Mouse (Mus musculus) kidney, postnatal 4 days (tissue): ENCODE data around the gene Atp6v1g2.
"Not testable (repeated sequence)": the region's sequence is repeated elsewhere in the genome, so short reads cannot be mapped to it uniquely, and the experiment has no call there.

ENCODE experiments used
- DNase-seq, 2 experiments: peaks; one replicate each; pipeline ENCODE4 v3.0.0; 2021; ENCODE audit warnings: mixed read lengths in 2 of 2

The Atp6v1g2 gene

DNA sequence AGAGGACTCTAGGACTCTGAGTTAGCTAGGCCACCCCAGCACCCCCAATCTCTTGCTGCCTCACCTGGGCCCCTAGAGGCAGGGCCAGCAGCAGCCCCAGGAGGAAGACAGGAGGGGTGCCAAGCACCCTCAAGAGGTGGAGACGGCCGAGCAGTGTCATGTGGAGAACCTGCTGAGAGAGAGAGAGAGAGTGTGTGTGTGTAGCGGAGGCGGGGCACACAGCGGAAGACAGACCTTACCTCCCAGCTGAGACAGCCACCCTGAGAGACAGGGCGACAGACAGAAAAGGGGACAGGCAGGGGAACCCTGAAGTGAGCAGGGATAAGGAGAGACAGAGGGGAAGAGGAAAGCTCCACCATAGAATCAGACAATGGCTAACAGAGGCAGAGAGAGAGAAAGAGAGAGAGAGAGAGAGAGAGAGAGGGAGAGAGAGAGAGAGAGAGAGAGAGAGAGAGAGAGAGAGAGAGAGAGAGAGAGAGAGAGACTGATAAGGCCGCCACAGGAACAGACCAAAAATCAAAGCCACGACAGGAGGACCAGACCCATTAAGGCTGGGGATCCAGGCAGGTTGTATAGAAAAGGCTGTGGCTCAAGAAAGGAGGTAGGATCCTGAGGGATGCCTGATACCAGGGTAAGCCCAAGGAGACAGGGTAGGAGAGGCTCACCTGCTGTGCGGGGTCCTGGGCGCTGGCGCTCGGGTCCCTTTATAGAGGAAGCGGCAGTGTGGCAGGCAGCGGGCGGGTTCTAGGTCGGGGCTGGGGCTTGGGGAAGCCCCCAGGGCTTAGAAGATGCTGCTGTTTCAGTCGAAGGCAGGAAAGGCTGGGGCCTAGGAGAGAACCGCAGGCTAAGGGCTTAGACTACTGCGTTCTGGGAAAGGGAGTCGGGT, 28.7 kb upstream of the Atp6v1g2 start, which contains the start of gene Lta:
Lta (minus strand) TSS at position 858 of the 886 bp plus-strand sequence.
- DNase-seq, result no peak

DNA sequence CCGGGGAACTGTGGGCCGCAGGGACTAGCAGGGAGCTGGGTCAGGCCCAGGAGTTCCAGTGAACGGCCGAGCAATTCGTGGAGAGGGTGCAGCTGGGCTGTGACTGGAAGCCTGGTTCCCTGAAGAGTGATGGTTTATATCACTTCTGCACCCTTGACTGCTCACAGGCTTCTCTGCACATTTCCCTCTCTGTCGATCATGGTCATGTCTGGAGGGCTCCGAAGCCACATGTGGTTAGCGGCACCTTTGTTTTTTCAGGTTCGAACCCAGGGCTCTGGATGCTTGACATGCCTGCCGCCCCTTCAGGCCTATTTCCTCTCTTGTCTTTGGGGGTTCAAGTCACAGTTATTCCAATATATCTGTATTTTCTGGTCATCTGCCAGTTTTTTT, 28.1 kb upstream of the Atp6v1g2 start:
- no peak for DNase-seq

- DNase-seq, result no peak
These were observed 23.5 kb upstream of the Atp6v1g2 start for GRCm38 (mm10) chr17:35209785-35210535.

DNA sequence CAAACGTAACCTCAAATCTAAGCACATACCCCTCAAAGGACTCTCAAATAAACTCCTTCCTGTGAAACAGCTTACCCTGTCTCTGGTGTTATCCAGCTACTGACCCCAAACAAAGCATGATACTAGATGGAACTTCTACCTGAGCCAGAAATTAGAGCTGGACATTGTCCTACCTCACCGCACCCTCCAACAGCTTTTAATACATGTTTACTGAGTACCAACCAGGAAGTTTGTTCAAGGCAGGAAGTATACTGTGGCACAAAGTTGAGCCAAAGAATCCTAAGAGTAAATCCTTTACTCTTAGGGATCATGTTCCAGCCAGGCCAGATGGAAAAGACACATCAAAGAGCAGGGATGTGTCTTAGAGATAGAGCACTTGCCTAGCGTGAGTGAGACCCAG, 22.9 kb upstream of the Atp6v1g2 start:
- no peak for DNase-seq

GRCm38 (mm10) chr17:35213071-35213470, 20.4 kb upstream of the Atp6v1g2 start:
- no peak for DNase-seq

DNA sequence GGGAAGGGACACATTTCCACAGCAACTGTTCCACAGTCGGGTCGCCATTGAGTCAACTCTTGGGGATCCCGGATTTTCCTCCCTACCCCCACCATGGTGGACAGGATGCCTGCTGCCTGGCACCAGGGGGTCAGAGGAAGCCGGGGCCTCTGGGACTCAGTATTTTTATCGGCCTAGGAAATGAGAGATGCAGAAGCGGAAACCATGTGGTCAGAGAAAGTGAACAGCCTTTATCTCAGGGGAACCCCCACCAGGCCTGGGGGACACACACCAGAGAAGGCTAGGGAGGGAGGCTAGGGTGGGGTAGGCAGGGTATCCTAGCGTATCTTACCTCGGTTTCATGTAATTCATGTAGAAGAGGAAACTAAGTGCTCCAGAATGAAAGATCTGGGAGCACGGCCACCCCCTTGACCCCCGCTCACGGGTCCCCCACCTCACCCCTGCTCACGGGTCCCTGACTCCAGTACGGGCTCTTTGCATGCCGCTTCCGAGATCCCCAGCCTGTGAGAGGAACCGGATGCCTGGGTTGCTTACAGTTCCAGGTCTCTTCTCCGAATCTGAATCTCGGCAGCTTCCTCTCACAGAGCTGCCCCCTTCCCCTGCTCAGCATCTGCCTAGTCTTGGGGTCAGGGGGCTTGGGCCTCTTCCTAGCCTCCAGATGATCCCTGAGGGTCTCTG, 14.8 kb upstream of the Atp6v1g2 start:
- DNase-seq, result peak; percentile 45 to 64

GRCm38 (mm10) chr17:35219601-35220041, 13.8 kb upstream of the Atp6v1g2 start:
- no peak for DNase-seq

- peak; percentile 64 to 73 for DNase-seq
These were observed 13.1 kb upstream of the Atp6v1g2 start, which contains the start of gene Gm16181 for GRCm38 (mm10) chr17:35220156-35220952. Gm16181 (plus strand) TSS chr17:35220834.

DNA sequence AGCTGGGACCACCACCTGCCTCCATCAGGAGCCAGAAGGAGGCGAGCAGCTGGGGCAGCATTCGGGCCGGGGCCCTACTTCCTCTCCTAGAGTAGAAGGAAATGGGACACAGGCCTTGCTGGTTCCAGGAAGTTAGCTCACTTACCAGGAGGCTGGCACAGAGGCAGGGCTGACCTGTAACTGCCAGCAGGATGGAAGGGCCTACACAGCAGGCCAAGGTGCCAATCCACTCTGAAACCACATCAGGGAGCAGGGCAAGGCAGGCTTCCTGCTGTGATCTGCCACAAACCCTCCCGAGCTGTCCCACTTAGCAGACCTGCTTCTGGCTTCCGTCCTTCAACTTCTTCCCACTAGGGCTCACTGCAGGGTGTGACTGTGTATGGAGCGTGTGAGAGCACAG, 11.2 kb upstream of the Atp6v1g2 start:
- peak in 1 of 2 experiments; percentile 54 for DNase-seq

DNA sequence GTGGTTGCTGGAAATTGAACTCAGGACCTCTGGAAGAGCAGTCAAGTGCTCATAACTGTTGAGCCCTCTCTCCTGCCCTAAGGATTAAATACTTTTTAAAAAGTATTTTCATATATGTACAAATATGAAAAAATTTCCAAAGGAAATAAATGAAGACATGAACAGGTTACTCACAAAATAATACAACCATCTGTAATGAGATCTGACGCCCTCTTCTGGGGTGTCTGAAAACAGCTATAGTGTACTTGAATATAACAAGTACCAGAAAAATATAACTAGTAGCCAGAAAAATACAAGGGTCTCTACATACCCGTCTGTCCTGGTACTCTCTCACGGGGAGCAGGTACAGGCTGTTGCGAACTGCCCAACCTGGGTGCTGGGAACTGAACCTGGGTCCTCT, 8.8 kb upstream of the Atp6v1g2 start:
- DNase-seq, result no peak

DNA sequence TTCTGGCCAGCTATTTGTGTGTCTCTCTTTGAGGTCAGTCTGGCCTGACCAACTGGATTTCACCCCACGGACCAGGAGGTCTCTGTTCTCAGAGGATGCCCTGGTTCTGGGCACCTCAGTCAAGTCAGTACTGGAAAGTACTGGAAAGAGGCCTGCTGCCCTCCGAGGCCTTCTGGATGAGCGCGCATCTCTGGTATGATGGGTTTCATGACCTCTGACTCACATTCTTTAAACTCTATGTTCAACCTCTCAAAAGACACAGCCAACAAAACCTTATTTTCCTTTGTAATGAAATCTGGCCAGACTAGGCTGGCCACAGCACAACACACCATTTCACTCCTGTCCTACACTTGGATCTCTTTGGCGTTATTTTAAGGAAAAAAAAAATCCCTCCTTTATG, 8.0 kb upstream of the Atp6v1g2 start:
- no peak for DNase-seq

DNA sequence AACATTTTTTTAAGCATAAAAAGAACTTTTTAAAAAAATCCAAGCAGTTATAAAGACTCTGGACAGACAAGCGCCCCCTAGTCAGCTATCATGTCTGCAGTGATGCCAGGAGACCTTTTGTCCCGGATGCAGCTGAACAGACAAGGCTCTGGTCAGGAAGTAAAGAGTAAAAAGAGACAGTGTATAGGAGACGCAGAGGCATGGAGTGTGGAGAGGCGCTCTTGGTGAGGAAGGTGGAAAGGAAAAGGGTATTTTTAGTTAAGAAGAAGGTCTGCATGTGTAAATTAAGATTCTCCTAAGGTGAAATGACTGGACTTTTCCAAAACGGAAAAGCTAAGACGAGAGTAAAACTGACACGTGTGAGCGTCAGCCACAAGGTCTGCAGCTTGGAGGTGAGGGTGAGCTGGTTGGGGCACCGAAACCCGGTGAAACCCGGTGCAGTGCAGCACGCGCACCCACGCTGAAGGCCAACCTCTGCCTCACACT, 6.9 kb upstream of the Atp6v1g2 start:
- peak in 1 of 2 experiments; percentile 52 for DNase-seq

GRCm38 (mm10) chr17:35231022-35231421, 2.4 kb upstream of the Atp6v1g2 start:
- no peak for DNase-seq

- peak; percentile 93 to 95 for DNase-seq
These were observed 1.4 kb upstream of the Atp6v1g2 start for GRCm38 (mm10) chr17:35232043-35232442.

GRCm38 (mm10) chr17:35232659-35233058, 801 bp upstream of the Atp6v1g2 start:
- DNase-seq, result peak; percentile 5 to 19

DNA sequence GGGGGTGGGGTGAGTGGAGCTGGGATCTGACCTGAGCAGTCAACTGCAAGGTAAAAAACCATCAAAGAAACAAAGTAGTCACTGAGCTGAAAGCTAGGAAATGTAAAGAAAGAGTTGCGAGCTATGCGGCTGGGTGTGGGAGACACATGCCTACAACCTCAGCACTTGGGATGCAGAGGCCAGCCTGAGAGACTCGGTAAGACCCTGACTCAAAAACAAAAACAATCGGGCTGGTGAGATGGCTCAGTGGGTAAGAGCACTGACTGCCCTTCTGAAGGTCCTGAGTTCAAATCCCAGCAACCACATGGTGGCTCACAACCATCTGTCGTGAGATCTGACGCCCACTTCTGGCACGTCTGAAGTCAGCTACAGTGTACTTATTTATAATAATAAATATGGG, 630 bp downstream of the Atp6v1g2 start:
- DNase-seq, result not testable (repeated sequence)

- DNase-seq, result peak; percentile 67 to 78
These were observed 1.4 kb downstream of the Atp6v1g2 start for GRCm38 (mm10) chr17:35234903-35235302.

- DNase-seq, result peak; percentile 90 to 95
These were observed 2.3 kb downstream of the Atp6v1g2 start, which contains the start of gene Nfkbil1 for GRCm38 (mm10) chr17:35235614-35236389. Nfkbil1 (minus strand) TSS chr17:35235792.

GRCm38 (mm10) chr17:35236390-35236746, 2.9 kb downstream of the Atp6v1g2 start:
- peak; percentile 98 to 99 for DNase-seq

DNA sequence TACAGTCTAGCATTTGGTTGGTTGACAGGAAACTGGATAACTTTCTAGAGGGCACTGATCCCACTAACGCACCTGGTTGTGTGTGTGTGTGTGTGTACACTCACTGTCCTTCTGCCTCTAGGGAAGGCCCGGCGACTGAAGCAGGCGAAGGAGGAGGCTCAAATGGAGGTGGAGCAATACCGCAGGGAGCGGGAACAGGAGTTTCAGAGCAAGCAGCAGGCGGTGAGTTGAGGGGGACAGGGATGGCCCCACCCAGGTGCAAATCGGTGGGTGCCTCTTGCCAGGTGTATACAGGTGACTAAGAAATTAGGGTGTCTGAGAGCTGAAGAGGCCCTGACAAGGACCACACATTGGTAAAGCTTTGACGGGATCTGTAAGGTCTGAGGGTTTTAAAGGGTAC, 3.5 kb downstream of the Atp6v1g2 start:
- no peak for DNase-seq

DNA sequence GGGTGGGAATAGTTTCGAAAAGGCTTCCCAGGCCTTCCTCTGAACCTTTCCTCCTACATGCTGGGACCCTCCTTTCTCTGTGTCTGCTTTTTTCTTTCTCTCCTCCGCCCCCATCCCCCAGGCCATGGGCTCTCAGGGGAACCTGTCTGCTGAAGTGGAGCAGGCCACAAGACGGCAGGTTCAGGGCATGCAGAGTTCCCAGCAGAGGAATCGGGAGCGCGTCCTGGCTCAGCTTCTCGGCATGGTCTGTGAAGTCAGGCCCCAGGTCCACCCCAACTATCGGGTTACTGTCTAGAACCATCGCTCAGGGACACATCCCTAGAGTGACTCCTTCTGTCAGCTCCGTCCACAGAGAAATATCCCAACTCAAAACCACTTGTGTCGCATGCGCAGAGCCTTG, 4.0 kb downstream of the Atp6v1g2 start:
- DNase-seq, result no peak
